Mouse (Mus musculus) liver, embryonic 14.5 days (tissue): Measurements from ENCODE around the gene Nrarp.

ENCODE experiments used
- CTCF ChIP-seq: IDR thresholded peaks from 2 replicates; pipeline ENCODE4 v1.5.1; 2016; ENCODE audit warnings: antibody characterized with exemption, low read depth, control low read depth
- EP300 ChIP-seq: IDR thresholded peaks from 2 replicates; pipeline ENCODE4 v1.6.1; 2016; ENCODE audit warnings: antibody characterized with exemption, low read depth

DNA sequence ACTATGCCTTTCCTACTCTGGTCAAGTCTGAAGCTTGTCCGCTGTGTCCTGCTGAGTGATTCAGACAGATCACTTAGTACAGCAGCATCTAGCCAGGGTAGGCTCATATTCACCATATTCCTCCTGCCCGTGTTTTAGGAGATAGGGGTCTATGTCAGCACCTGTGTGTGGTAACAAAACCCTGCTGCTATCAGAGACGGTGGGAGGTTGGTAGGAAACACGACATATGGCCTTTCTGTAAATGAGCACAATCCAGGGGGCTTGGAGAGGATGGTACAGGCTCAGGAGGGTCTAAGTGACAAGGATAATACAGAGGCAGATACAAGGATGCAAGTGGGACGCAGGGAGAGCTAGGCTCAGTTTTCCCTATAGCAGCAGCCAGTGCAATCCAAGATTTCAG, 49.0 kb downstream of the Nrarp start:
- TF ChIP-seq CTCF (no peak), EP300 (no peak)
